Mouse (Mus musculus) neural tube, embryonic 15.5 days (tissue): ENCODE results near the gene Ezh2. TPM values are rescaled to one million over a fixed set of nuclear protein-coding genes. Genes with fewer than 3 reads are reported as not detected.
"Not testable (repeated sequence)": the region's sequence is repeated elsewhere in the genome, so short reads cannot be mapped to it uniquely, and the experiment has no call there.

ENCODE experiments used
- ATAC-seq: fragments of 200-750 bp; cut with Nextera tagmentation; 2 replicates; pipeline ENCODE4 v1.8.0; 2017; ENCODE audit warnings: mild to moderate bottlenecking, moderate TSS enrichment, moderate library complexity; ENCODE audit not compliant: low FRiP score
- H3K27ac ChIP-seq: fragments of 300-500 bp; sonication (generic); replicated peaks from 2 replicates; pipeline ENCODE4 v1.5.1; 2015; ENCODE audit warnings: mild to moderate bottlenecking, inconsistent platforms
- H3K27me3 ChIP-seq: fragments of 300-500 bp; sonication (generic); replicated peaks from 2 replicates; pipeline ENCODE4 v1.6.1; 2015; ENCODE audit warnings: inconsistent platforms
- H3K36me3 ChIP-seq: fragments of 300-500 bp; sonication (generic); 2 replicates; pipeline ENCODE4 v1.6.1; 2015; ENCODE audit warnings: inconsistent platforms
- H3K4me1 ChIP-seq: fragments of 300-500 bp; sonication (generic); 2 replicates; pipeline ENCODE4 v1.6.1; 2015; ENCODE audit warnings: inconsistent platforms
- H3K4me2 ChIP-seq: fragments of 300-500 bp; sonication (generic); 2 replicates; pipeline ENCODE4 v1.6.1; 2015; ENCODE audit warnings: inconsistent platforms, mild to moderate bottlenecking, moderate library complexity
- H3K4me3 ChIP-seq: fragments of 300-500 bp; sonication (generic); replicated peaks from 2 replicates; pipeline ENCODE4 v1.5.1; 2015; ENCODE audit warnings: mild to moderate bottlenecking, inconsistent platforms
- H3K9ac ChIP-seq: fragments of 300-500 bp; sonication (generic); replicated peaks from 2 replicates; pipeline ENCODE4 v1.6.1; 2015; ENCODE audit warnings: mild to moderate bottlenecking, inconsistent platforms
- H3K9me3 ChIP-seq: fragments of 300-500 bp; sonication (generic); replicated peaks from 2 replicates; pipeline ENCODE4 v1.6.1; 2016; ENCODE audit warnings: inconsistent platforms
- WGBS: fragments of 180-500 bp; shearing (Covaris S2); methylation state at CpG from one replicate; pipeline ENCODE4 v1.1.7; 2015; ENCODE audit warnings: mixed read lengths; 5-methylcytosine and 5-hydroxymethylcytosine counted together
- polyA plus RNA-seq: library from polyadenylated mRNA; unstranded; fragments of >200 nt; fragmentation: Nextera tagmentation; extraction: Ambion mirVana; gene quantifications from 2 replicates; pipeline ENCODE4 v1.2.1, GENCODE M21; 2015

Ezh2 gene
- polyA plus RNA-seq, result 48.1 and 60.3 TPM in 2 replicates

- Histone ChIP-seq H3K27me3 (no peaks in the 10 kb centered on the region), H3K36me3 (no peaks in the 10 kb centered on the region), H3K4me1 (peaks cover 10% of the 10 kb centered on the region), H3K9ac (peak within 1 kb of the TSS; percentile 88), H3K27ac (peak within 1 kb of the TSS; percentile 98), H3K4me2 (peak within 1 kb of the TSS; percentile 91), H3K4me3 (peak within 1 kb of the TSS; percentile 95), H3K9me3 (no peaks in the 10 kb centered on the region)
- ATAC-seq, result peak; percentile 99
- WGBS, result under 1% methylated on average over 66 of the region's 69 CpGs
Measured at GRCm38 (mm10) chr6:47594926-47595623, at the start of gene Ezh2. Gene Ezh2, minus strand, starts transcription at chr6:47595341.

- Histone ChIP-seq H3K4me3 (no peak overlapping the region), H3K27me3 (no peaks in the 10 kb centered on the region), H3K36me3 (no peaks in the 10 kb centered on the region), H3K4me2 (no peak overlapping the region), H3K27ac (no peak overlapping the region), H3K9ac (no peak overlapping the region), H3K4me1 (no peaks in the 10 kb centered on the region), H3K9me3 (no peaks in the 10 kb centered on the region)
- no peak for ATAC-seq
- WGBS, result 71% methylated on average over 6 of the region's 6 CpGs
Measured at GRCm38 (mm10) chr6:47636527-47637076, 41.5 kb upstream of the Ezh2 start.

GRCm38 (mm10) chr6:47635995-47636526 lies 40.9 kb upstream of the Ezh2 start:
- Histone ChIP-seq H3K36me3 (no peaks in the 10 kb centered on the region), H3K27me3 (no peaks in the 10 kb centered on the region), H3K4me2 (no peak overlapping the region), H3K9ac (no peak overlapping the region), H3K4me3 (no peak overlapping the region), H3K9me3 (no peaks in the 10 kb centered on the region), H3K27ac (no peak overlapping the region), H3K4me1 (no peaks in the 10 kb centered on the region)
- 77% methylated on average over 5 of the region's 5 CpGs for WGBS
- no peak for ATAC-seq

- Histone ChIP-seq H3K36me3 (no peaks in the 10 kb centered on the region), H3K9me3 (no peaks in the 10 kb centered on the region), H3K9ac (no peak overlapping the region), H3K4me3 (no peak overlapping the region), H3K4me1 (no peaks in the 10 kb centered on the region), H3K27me3 (no peaks in the 10 kb centered on the region), H3K4me2 (no peak overlapping the region), H3K27ac (no peak overlapping the region)
- 73% methylated on average over 7 of the region's 7 CpGs for WGBS
- no peak for ATAC-seq
Measured at GRCm38 (mm10) chr6:47635207-47635994, 40.3 kb upstream of the Ezh2 start.

- H3K27ac ChIP-seq, result no peak overlapping the region
- ATAC-seq, result no peak
- no peak overlapping the region for H3K4me2 ChIP-seq
Measured at GRCm38 (mm10) chr6:47633467-47633866, 38.3 kb upstream of the Ezh2 start.

GRCm38 (mm10) chr6:47630061-47630460 lies 34.9 kb upstream of the Ezh2 start:
- not testable (repeated sequence) for ATAC-seq, H3K27me3 ChIP-seq, H3K4me1 ChIP-seq, H3K4me2 ChIP-seq, H3K36me3 ChIP-seq, H3K9ac ChIP-seq, H3K4me3 ChIP-seq, H3K27ac ChIP-seq, H3K9me3 ChIP-seq
- WGBS, result 91% methylated on average over 1 of the region's 1 CpGs

More at GRCm38 (mm10) chr6:47633467-47633866, 38.3 kb upstream of the Ezh2 start:
- Histone ChIP-seq H3K4me3 (no peak overlapping the region), H3K36me3 (no peaks in the 10 kb centered on the region), H3K9ac (no peak overlapping the region), H3K4me1 (no peaks in the 10 kb centered on the region), H3K27me3 (no peaks in the 10 kb centered on the region), H3K9me3 (no peaks in the 10 kb centered on the region)

- H3K4me1 ChIP-seq, result no peaks in the 10 kb centered on the region
- H3K27me3 ChIP-seq, result no peaks in the 10 kb centered on the region
- H3K27ac ChIP-seq, result no peak overlapping the region
- H3K36me3 ChIP-seq, result no peaks in the 10 kb centered on the region
- H3K9me3 ChIP-seq, result no peaks in the 10 kb centered on the region
- no peak for ATAC-seq
- WGBS, result 74% methylated on average over 3 of the region's 3 CpGs
- H3K4me2 ChIP-seq, result no peak overlapping the region
- no peak overlapping the region for H3K9ac ChIP-seq
- no peak overlapping the region for H3K4me3 ChIP-seq
Measured at GRCm38 (mm10) chr6:47627978-47628377, 32.8 kb upstream of the Ezh2 start.

- WGBS, result 89% methylated on average over 3 of the region's 3 CpGs
Measured at GRCm38 (mm10) chr6:47626976-47627375, 31.8 kb upstream of the Ezh2 start.

GRCm38 (mm10) chr6:47621039-47621438 lies 25.9 kb upstream of the Ezh2 start:
- no peak for ATAC-seq
- no peak overlapping the region for H3K9ac ChIP-seq
- H3K27me3 ChIP-seq, result no peaks in the 10 kb centered on the region
- H3K36me3 ChIP-seq, result no peaks in the 10 kb centered on the region
- H3K4me2 ChIP-seq, result no peak overlapping the region
- H3K27ac ChIP-seq, result no peak overlapping the region
- no peaks in the 10 kb centered on the region for H3K9me3 ChIP-seq
- 90% methylated on average over 2 of the region's 2 CpGs for WGBS
- no peak overlapping the region for H3K4me3 ChIP-seq
- no peaks in the 10 kb centered on the region for H3K4me1 ChIP-seq

More at GRCm38 (mm10) chr6:47626976-47627375, 31.8 kb upstream of the Ezh2 start:
- not testable (repeated sequence) for H3K27ac ChIP-seq, H3K4me1 ChIP-seq, H3K27me3 ChIP-seq, H3K9me3 ChIP-seq, H3K36me3 ChIP-seq, H3K4me3 ChIP-seq, H3K9ac ChIP-seq, ATAC-seq, H3K4me2 ChIP-seq

GRCm38 (mm10) chr6:47608306-47608705 lies 13.2 kb upstream of the Ezh2 start:
- ATAC-seq, result not testable (repeated sequence)

GRCm38 (mm10) chr6:47601931-47602330 lies 6.8 kb upstream of the Ezh2 start:
- H3K27ac ChIP-seq, result no peak overlapping the region
- H3K9me3 ChIP-seq, result no peaks in the 10 kb centered on the region
- H3K4me2 ChIP-seq, result no peak overlapping the region
- H3K9ac ChIP-seq, result no peak overlapping the region
- ATAC-seq, result no peak
- H3K27me3 ChIP-seq, result no peaks in the 10 kb centered on the region
- H3K4me3 ChIP-seq, result no peak overlapping the region
- H3K36me3 ChIP-seq, result no peaks in the 10 kb centered on the region
- 63% methylated on average over 1 of the region's 1 CpGs for WGBS
- no peaks in the 10 kb centered on the region for H3K4me1 ChIP-seq

More at GRCm38 (mm10) chr6:47608306-47608705, 13.2 kb upstream of the Ezh2 start:
- not testable (repeated sequence) for H3K27me3 ChIP-seq, H3K4me2 ChIP-seq, H3K36me3 ChIP-seq, H3K27ac ChIP-seq, H3K4me1 ChIP-seq, H3K9me3 ChIP-seq, H3K4me3 ChIP-seq, H3K9ac ChIP-seq
- WGBS, result 61% methylated on average over 5 of the region's 5 CpGs
